Mouse (Mus musculus) kidney, postnatal 25 days (tissue): ENCODE results near the gene Prss16.
A peak's percentile ranks its signal among the peaks of the same experiment; 100 is the strongest.

ENCODE experiments used
- DNase-seq, 2 experiments: peaks; one replicate each; pipeline ENCODE4 v3.0.0; 2021; ENCODE audit warnings: mixed read lengths in 2 of 2

The Prss16 gene

DNA sequence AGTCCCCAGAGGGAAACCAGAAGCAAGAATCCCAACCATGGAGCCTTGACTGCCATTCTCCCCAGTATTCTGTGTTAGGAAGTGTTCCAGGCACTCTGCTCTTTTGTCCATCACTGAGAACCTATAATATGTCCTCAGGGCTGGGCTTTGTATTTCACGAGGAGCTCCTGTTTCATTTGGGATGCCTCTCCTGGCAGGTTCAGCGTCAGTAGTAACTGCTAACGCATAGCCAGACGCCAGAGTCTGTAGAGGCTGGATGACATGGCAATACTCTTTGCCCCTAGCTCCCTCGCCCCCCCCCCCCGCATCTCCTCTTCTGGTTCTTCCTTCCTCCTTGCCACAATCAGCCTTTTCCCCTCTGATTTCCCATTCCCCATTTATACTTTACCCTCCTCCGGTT is at the start of gene Prss16:
TSS of gene Prss16 (minus strand) at position 101 of the 400 bp plus-strand sequence.
- no peak for DNase-seq

DNA sequence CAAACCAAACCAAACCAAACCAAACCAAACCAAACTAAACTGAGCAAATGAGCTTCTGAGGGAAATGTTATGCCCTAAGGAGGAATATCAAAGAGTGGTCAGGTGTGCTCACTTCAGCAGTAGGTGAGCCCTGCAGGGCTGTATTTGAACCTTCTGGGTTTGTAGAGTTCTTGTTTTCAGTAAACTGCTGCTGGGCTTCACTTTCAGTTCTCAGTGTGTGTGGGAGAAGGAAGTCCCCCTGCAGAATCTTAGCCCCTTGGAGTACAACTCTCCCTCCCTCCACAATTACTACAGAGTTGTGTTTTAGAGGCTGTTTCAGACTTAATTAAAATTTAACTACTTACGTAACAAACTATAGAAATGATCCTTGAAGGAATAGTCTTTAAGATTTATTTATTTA is 44.2 kb upstream of the Prss16 start:
- DNase-seq, result no peak

GRCm38 (mm10) chr13:22051523-22051859 is 41.9 kb upstream of the Prss16 start:
- no peak for DNase-seq

DNA sequence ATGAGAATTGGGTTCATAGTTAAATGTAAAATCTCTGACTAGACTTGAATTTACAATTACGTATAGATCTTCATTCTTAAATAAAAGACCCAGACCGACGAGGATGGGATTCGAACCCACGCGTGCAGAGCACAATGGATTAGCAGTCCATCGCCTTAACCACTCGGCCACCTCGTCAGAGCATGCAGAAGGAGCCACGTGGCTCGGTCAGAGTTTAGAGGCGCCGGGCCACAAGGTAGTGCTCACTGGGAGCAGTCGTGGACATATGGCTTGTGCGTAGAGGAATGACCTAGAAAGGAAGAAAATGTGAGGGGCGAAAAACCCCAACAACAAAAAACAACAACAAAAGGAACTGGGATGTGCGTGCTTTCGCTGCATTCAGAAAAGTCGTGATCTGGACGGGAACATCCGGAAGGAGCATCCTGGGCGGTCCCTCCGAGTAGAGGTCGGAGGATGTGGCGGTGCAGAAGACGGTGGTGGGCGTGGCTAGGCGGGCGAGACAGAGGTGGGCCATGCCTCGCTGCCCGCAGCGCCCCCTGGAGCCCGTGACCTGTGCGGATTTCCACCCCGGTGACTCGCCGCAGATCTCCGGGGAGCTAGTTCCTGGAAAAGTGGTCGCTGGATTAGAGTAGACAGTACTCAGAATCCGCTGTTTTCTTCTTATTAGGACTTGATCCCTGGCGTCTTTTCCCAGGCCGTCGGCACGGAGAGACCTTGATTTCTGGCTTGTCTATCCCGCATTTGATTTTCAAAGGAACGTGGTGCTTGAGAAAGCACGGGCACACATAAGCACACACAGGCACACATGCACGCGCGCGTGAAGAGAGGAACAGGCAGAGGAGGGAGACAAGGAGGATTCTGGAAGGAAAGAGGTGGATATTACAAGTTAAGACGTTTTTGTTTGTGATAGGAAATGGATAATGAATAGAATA is 41.3 kb upstream of the Prss16 start:
- DNase-seq, result peak; percentile 92 to 94

- peak in 1 of 2 experiments; percentile 37 for DNase-seq
Observed at GRCm38 (mm10) chr13:22049737-22050440, 40.3 kb upstream of the Prss16 start.

GRCm38 (mm10) chr13:22049041-22049440 is 39.5 kb upstream of the Prss16 start:
- no peak for DNase-seq

DNA sequence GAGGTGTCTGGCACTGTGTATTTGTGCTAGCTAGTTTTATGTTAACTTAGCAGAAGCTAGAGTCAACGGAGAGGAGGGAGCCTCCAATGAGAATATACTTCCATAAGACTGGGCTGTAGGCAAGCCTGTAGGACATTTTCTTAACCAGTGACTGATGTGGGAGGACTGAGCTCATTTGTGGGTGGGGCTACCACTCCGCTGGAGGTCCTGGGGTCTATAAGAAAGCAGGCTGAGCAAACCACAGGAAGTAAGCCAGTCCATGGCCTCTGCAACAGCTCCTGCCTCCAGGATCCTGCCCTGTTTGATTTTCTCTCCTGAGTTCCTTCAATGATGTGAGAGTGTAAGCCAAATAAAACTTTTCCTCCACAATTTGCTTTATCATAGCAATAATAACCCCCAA is 35.8 kb upstream of the Prss16 start:
- DNase-seq, result no peak

DNA sequence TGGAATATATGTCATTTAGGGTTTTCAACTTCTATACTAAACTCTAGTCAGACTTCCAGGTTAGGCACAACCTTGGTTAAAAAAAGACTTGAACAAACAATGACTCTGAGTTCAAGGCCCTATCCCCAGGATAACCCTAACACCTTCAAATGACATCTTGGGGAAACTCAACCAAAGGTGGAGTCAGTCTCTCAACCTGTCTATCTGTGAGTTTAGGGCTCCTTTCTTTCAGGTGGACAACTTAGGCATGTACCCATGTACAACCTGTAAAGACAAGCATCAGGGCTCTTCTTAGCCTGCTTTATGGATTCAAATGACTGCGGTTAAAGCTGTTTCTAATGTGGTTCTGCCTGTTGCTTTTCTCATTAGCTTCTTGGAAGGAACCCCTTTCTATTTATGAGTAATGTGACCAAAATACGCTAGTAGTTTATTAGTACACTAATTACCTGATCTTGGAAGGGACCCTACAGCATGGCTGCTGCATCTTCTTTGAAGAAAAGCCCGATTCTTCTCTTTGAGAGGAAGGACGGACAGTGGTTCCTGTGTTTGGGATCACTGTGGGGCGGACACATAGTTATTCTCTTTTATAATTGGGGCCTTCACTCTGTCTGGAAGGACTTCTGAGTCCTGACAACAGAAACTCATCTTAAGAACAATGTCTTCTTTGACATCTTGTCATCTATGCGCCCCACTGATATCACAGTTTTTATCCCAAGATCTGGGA is 35.1 kb upstream of the Prss16 start:
- DNase-seq, result no peak

- DNase-seq, result no peak
Observed at GRCm38 (mm10) chr13:22043503-22044431, 34.2 kb upstream of the Prss16 start.

- DNase-seq, result peak; percentile 89 to 91
Observed at GRCm38 (mm10) chr13:22042568-22043502, 33.3 kb upstream of the Prss16 start, which contains the start of the genes Hist1h2ag and Hist1h2bj. Gene Hist1h2ag (minus strand): TSS chr13:22042944. Gene Hist1h2bj (plus strand): TSS chr13:22043214.

GRCm38 (mm10) chr13:22041651-22042567 is 32.4 kb upstream of the Prss16 start:
- no peak for DNase-seq

GRCm38 (mm10) chr13:22041142-22041536 is 31.6 kb upstream of the Prss16 start, which contains the start of gene Hist1h4i:
Gene Hist1h4i (minus strand): TSS chr13:22041362.
- peak; percentile 95 to 96 for DNase-seq

DNA sequence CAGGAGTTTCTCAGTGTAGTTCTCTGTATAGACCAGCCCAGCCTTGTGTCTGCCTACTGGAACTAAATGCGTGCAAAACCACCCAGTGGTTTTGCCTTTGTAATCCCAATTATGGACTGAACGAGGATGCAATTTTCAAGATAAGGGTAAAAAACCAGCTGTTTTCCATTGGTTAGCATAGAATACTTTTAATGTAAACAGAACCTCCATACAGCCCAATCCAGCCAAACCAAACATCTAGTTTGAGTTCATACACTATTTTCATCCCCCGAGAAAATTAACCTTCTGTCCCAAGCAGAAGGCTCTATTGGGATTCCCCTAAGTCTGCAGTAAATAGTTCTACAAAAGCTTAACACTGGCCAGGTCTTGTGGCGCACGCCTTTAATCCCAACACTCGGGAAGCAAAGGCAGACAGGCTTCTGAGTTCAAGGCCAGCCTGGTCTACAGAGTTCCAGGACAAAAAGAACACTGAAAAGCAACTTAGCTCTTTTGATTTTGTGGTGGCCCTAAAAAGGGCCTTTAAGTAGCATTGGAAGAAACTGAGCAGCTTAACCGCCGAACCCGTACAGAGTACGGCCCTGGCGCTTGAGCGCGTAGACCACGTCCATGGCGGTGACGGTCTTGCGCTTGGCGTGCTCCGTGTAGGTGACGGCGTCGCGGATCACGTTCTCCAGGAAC is 31.1 kb upstream of the Prss16 start:
- no peak for DNase-seq

DNA sequence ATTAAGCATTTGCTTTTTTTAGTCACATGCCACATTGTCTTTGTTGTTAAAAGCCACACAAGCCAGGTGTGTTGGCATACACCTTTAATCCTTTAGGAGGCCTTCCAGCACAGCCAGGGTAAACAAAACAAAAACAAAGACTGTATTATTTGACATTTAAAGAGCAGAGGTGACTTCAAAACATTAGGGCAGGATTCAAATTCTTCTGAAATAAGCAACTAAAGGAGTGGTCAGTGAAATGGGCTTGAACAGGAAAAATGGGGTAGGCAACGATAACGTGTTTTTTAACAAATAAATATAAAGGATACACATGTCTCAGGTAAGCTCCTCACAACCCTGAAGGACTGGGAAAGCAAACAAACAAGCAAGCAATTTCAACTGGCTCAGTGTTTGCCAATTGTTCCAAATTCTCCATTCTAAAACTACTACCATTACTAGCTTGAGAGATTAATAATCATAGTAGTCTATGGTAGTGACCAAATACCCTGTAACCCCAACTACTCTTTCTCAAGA is 30.5 kb upstream of the Prss16 start:
- no peak for DNase-seq

GRCm38 (mm10) chr13:22039364-22039763 is 29.8 kb upstream of the Prss16 start:
- no peak for DNase-seq

- DNase-seq, result no peak
Observed at GRCm38 (mm10) chr13:22037415-22037814, 27.9 kb upstream of the Prss16 start.

DNA sequence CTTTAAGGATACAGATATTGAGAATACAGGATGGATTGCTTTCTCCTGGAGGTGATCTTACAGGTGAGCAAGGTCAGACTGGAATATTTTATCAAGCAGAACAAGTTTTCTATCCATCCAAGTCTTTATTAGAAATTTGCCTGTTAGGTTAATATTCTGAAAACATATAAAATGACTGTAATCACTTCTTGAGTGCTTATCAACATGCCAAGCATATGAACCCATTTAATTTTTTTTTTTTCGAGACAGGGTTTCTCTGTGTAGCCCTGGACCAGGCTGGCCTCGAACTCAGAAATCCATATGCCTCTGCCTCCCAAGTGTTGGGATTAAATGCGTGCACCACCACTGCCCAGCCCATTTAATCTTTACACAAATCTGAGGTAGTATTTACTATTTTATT is 27.4 kb upstream of the Prss16 start:
- DNase-seq, result no peak

GRCm38 (mm10) chr13:22036149-22036956 is 26.8 kb upstream of the Prss16 start:
- DNase-seq, result no peak
